Mouse (Mus musculus): Measurements from ENCODE around the gene Abi3.

Gene Abi3

GRCm38 (mm10) chr11:95783958-95784357, 58.3 kb downstream of the Abi3 start:
- no peak for DNase-seq

DNA sequence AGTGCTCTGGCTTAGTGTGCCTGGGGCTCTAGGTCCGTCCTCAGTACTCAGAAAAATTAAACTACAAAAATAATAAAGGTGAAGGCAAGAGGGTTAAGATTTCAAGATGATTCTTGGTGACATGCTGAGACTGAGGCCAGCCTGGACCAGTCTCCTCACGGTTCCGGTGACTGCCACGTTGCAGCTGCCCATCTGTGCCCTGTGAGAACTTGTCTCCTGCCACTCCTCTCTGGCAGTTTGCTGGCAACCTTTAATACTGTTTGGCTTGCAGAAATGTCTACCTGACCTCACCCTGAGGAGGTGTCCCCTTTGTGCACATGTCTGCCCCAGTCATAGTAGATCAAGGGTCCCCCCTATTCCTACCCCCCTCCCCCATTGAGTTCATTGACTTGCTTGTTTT, 58.8 kb downstream of the Abi3 start:
- no peak for DNase-seq

DNA sequence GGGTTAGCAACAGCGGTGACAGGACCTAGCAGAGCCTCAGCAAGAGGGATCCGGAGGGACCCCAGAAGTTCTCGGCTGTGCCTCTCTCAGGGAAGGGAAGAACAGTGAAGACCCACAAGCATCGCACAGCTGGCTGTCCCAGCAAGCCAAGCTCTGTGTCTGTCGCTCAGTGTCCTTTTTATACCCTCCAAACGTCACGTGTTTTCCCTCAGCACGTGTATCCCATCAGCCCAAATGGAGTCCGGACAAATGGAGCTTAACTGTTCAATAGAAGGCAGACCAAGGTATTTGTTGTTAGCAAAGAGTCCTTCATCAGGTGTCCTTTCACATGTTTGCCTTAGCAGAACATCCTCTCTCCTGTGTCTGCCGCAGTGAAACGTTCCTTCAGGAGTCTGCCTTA, 60.7 kb downstream of the Abi3 start:
- no peak for DNase-seq

GRCm38 (mm10) chr11:95780480-95780879, 61.8 kb downstream of the Abi3 start:
- DNase-seq: no peak

Measured in spleen, adult 18-20 months (tissue).